Mouse (Mus musculus): Measurements from ENCODE around the gene Afdn. TPM values are rescaled to one million over a fixed set of nuclear protein-coding genes. Genes with fewer than 3 reads are reported as not detected.
"Not testable (repeated sequence)": the region's sequence is repeated elsewhere in the genome, so short reads cannot be mapped to it uniquely, and the experiment has no call there.

Afdn gene
- total RNA-seq, 2 experiments from 2014 or later = 18.3 to 30.2 TPM

- peak; percentile 39 for DNase-seq (ENCODE audit: low spot score)
These were observed 113.9 kb downstream of the Afdn start for GRCm38 (mm10) chr17:13874245-13874644.

DNA sequence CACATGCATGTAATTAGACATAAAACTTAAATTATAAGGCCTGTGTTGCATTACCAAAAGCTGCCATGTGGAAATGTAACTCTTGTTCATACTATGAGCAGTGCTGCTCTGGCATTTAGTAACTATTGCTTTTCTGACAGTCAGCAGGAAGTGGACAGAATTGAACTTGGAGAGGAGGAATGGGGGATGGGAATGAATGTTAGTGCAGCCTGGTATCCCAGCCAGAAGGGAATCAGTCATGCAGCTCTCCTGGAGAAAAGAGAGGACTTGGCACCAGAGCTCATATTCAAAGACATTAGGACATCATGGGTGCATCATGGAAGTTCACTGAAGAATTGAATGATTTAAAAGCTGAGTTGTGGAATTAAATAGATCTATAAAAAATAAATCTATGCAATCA lies 117.1 kb downstream of the Afdn start:
- DNase-seq (ENCODE audit: low spot score) = no peak

DNA sequence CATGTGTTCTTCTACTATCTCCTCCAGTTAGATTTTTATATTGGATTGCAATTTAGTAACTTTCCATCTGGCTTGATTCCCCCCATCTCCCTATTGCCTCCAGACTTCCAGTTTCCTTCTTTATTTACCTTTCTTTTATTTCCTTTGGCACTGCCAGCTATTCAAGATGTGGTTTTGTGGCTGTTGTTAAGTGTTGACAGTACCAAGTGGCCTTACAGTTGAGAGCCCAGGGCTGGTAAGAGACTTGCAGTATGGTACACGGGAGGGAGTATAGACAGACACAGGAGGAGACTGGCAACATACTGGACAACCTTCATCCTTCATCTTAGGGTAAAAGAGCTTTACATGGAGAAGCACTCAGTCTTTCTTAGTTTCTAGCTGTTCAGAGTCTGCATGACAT lies 119.4 kb downstream of the Afdn start:
- no peak for DNase-seq (ENCODE audit: low spot score)

GRCm38 (mm10) chr17:13883540-13883939 lies 123.2 kb downstream of the Afdn start:
- DNase-seq (ENCODE audit: low spot score) = no peak

DNA sequence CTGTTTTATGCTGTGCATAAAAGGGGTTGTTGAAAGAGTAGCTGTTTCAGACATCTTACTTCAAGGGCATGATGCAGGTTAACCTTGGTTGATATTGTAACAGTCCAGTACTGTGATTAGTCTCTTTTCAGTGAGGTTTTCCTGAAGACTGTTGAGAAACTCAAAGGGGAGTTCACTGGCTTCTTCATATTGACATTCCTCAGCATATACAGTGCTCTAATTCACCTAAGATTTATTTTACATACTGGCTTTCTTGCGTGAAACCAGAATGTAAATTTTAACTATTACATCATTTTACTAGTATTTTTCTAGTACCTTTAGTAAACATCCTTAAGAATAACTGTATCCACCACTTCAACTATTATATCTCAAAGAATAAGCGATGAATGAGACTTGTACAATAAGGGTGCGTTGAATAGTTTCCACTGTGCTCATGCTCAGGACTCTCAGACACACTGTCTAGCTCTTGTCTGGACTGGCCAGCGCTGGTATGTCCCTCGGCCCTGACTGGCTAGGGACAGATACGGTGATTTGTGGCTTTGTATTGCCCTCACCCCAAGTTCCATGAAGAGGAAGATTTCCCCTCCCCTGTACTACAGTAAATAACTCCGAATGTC lies 129.6 kb downstream of the Afdn start:
- no peak for DNase-seq (ENCODE audit: low spot score)

DNA sequence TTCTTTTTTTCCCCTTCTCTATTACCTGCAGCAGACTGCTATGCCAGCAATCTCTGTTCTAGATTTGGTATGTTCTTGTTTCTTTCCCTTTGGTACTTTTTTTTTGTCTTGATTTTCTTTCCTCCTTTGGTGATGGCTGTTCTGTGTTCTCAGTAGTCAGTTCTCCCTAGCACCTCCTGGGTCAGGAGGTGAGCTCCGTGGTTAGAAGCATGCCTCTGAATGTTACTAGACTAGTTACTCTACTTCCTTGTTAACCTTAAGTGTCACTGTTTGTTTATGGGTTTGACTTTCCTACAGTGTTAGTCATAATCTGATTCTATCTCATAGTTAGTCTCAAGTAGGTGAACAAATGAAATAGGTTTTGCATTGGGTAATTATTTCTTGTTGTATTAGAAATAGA lies 130.6 kb downstream of the Afdn start:
- no peak for DNase-seq (ENCODE audit: low spot score)

GRCm38 (mm10) chr17:13898838-13899237 lies 138.5 kb downstream of the Afdn start:
- no peak for DNase-seq (ENCODE audit: low spot score)

DNA sequence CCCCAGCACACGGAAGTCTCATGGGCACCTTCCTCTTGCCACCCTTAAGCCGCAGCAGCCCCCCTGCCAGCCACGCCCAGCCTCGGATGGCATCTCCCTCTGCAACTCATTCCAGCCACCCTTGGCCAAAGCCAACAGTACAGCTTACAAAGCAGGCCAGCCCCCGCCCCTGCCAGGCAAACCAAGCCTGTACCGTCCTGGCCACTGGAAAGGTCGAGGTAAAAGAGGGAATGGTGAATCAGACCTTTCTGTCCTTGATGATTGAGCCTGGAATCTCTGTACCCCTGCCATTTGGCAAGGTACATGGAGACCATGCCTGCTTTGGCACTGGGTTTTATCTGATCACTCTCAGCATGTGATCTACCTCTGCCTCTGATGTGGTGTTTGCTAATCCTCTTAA lies 138.9 kb downstream of the Afdn start:
- DNase-seq (ENCODE audit: low spot score) = peak; percentile 13

DNA sequence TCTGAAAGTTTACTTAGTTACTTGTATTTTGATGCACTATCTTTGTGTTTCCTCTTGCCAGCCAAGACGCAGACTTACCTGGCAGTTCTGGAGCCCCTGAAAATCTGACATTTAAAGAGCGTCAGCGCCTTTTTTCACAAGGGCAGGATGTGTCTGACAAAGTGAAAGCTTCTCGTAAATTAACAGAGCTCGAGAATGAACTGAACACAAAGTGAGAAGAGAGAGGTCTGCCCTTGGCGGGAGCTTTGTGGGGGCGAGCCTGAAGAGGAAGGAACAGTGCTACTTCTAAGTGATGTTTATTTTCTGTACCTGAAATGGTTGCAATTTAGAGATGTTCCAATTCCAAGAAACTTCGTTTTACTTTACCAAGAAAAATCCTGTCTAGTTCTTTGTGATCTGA lies 143.5 kb downstream of the Afdn start:
- DNase-seq (ENCODE audit: low spot score) = no peak

- no peak for DNase-seq (ENCODE audit: low spot score)
These were observed 146.7 kb downstream of the Afdn start for GRCm38 (mm10) chr17:13907082-13907481.

GRCm38 (mm10) chr17:13907681-13908080 lies 147.3 kb downstream of the Afdn start:
- no peak for DNase-seq (ENCODE audit: low spot score)

- no peak for DNase-seq (ENCODE audit: low spot score)
These were observed 153.6 kb downstream of the Afdn start for GRCm38 (mm10) chr17:13913951-13914350.

- peak; percentile 56 for DNase-seq (ENCODE audit: low spot score)
These were observed 154.2 kb downstream of the Afdn start for GRCm38 (mm10) chr17:13914531-13914930.

- no peak for DNase-seq (ENCODE audit: low spot score)
These were observed 160.4 kb downstream of the Afdn start for GRCm38 (mm10) chr17:13920771-13921170.

DNA sequence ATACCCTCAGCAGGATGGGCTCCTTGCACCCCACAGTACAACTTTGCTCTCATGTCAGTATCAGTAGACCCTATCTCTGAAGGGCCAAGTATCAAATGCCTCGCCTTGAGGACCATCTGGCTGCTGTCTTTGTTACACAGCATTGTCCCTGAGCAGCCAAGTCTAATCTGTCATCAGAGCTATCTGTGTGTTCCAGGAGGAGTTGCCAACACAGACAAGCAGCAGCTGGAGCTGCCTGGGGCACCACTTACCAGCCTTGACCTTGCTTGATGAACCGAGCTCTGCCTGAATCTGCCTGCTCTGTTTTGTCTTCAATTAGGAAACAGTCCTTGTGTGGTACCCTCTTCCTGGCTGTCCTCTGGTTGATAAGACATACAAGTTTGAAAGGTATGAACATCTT lies 163.1 kb downstream of the Afdn start:
- no peak for DNase-seq (ENCODE audit: low spot score)

- DNase-seq (ENCODE audit: low spot score) = no peak
These were observed 164.2 kb downstream of the Afdn start for GRCm38 (mm10) chr17:13924588-13924987.

GRCm38 (mm10) chr17:13925931-13926330 lies 165.6 kb downstream of the Afdn start:
- DNase-seq (ENCODE audit: low spot score) = no peak

DNA sequence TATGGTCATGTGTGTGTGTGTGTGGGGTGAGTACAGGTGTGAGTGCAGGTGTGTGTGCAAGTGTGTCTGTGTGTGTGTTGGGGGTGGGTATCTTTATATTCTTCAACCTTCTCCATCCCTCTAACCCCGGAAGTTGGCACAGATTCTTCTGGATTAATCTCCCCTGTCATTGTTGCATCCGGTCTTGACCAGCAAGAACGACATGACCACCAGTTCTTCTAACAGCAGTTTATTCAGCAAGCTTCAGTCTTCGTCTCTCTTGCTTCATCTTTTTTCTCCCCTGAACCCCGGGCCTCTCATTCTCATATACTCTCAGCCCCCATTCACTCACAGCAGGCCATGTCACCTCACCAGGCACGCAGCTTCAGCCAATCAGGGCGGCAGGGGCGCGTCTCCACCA lies 170.1 kb downstream of the Afdn start:
- no peak for DNase-seq (ENCODE audit: low spot score)

DNA sequence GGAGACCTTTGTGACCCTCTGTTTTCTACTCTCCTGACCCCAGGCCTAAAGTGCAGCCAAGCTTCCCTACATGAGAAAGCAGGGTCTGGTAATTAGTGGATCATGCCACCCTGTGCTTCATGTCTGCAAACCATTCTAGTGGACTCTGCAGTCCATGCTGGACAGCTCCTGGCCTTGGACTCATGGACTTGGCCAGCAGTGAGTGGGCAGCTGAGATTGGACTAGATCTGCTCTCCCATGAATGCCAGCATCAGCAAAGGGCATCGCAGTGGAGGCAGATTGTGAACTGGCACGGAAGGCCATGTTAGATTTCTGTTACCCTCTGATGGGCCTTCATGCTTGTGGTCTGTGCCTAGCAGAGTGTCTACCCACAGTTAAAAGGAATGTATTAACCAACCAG lies 175.0 kb downstream of the Afdn start:
- DNase-seq (ENCODE audit: low spot score) = not testable (repeated sequence)

DNA sequence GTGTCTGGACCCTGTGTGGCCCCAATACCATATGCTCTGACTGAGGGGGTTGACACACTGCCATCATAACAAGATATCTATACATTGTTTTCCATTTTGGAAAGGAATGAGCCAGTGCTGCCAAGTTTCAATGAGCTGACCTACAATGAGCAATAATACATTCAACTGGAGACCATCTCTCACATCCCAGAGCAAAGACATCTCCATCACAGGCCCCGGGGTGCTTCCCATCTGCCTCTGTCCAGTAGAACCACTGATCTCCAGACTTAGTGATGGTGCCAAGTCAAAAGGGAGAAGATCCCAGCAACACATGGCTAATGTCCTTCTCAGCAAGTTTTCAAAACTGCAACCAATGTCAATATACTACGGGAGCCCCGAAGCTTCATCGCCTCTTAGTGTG lies 177.4 kb downstream of the Afdn start:
- DNase-seq (ENCODE audit: low spot score) = no peak

GRCm38 (mm10) chr17:13938652-13939051 lies 178.3 kb downstream of the Afdn start:
- peak; percentile 56 for DNase-seq (ENCODE audit: low spot score)

- not testable (repeated sequence) for DNase-seq (ENCODE audit: low spot score)
These were observed 178.9 kb downstream of the Afdn start for GRCm38 (mm10) chr17:13939231-13939630.

- no peak for DNase-seq (ENCODE audit: low spot score)
These were observed 180.1 kb downstream of the Afdn start for GRCm38 (mm10) chr17:13940487-13940886.

DNA sequence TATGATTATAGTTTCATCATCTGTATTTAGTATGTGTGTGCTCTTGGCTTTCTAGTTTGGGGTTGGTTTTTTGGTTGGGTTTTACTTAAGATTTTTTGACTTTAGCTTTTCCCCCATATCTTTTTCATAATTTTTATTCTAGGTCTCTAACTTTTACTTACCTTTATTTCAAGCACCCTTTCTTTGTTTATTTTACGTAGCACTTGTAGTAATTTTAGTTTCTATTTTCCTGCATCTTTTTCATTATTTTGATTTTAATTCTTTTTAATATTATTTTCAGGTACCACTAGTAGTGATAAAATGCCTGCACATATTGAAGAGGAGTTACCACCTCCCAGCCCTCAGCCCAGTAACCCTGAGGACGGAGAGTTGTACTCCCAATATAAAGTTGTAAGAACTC lies 187.7 kb downstream of the Afdn start, which contains the start of gene Gm7168:
TSS of gene Gm7168 (plus strand) at position 301 of the 400 bp plus-strand sequence.
- DNase-seq (ENCODE audit: low spot score) = not testable (repeated sequence)

All from gastrocnemius, adult 18-20 months (tissue).